Mouse (Mus musculus): ENCODE results near the gene Grtp1. TPM values are rescaled to one million over a fixed set of nuclear protein-coding genes. Genes with fewer than 3 reads are reported as not detected.

The Grtp1 gene
- 11.9 and 12.2 TPM in 2 replicates for polyA plus RNA-seq (2012; rRNA removed)

GRCm38 (mm10) chr8:13200301-13201012 lies at the start of gene Grtp1:
Gene Grtp1, minus strand, starts transcription at chr8:13200620.

GRCm38 (mm10) chr8:13158718-13159376 lies 41.6 kb downstream of the Grtp1 start, which contains the start of gene Lamp1:
Gene Lamp1, plus strand, starts transcription at chr8:13159161.

Other genes starting within 250 kb of the Grtp1 start
- gene F7, start 174.6 kb downstream of the Grtp1 start, polyA plus RNA-seq (2012; rRNA removed), result 0.15 and 0.61 TPM in 2 replicates
- 0.09 and 0.61 TPM in 2 replicates for gene F10, start 163.3 kb downstream of the Grtp1 start, polyA plus RNA-seq (2012; rRNA removed)
- gene Proz, start 139.7 kb downstream of the Grtp1 start, polyA plus RNA-seq (2012; rRNA removed), result 3.0 and 4.2 TPM in 2 replicates
- gene Pcid2, start 95.2 kb downstream of the Grtp1 start, polyA plus RNA-seq (2012; rRNA removed), result 9.2 and 9.7 TPM in 2 replicates
- 23.8 and 27.4 TPM in 2 replicates for gene Cul4a, start 95.0 kb downstream of the Grtp1 start, polyA plus RNA-seq (2012; rRNA removed)
- gene Lamp1, start 41.5 kb downstream of the Grtp1 start, polyA plus RNA-seq (2012; rRNA removed), result 148 and 156 TPM in 2 replicates
- 0.37 and 0.47 TPM in 2 replicates for gene Adprhl1, start 53.5 kb upstream of the Grtp1 start, polyA plus RNA-seq (2012; rRNA removed)
- gene Dcun1d2, start 87.5 kb upstream of the Grtp1 start, polyA plus RNA-seq (2012; rRNA removed), result 8.1 and 8.3 TPM in 2 replicates
- 27.8 and 32.6 TPM in 2 replicates for gene Tmco3, start 87.6 kb upstream of the Grtp1 start, polyA plus RNA-seq (2012; rRNA removed)
- 8.0 and 11.2 TPM in 2 replicates for gene Tfdp1, start 138.1 kb upstream of the Grtp1 start, polyA plus RNA-seq (2012; rRNA removed)
- 1,406 and 2,359 TPM in 2 replicates for gene Atp4b, start 196.2 kb upstream of the Grtp1 start, polyA plus RNA-seq (2012; rRNA removed)
- gene Grk1, start 204.5 kb upstream of the Grtp1 start, polyA plus RNA-seq (2012; rRNA removed), result 0.03 TPM in 1 of 2 replicates, not detected in the other
- gene Tmem255b, start 234.6 kb upstream of the Grtp1 start, polyA plus RNA-seq (2012; rRNA removed), result 8.4 and 9.7 TPM in 2 replicates